Mouse (Mus musculus) heart, adult 18-20 months (tissue): ENCODE measurements around the gene Vangl1. TPM values are rescaled to one million over a fixed set of nuclear protein-coding genes. Genes with fewer than 3 reads are reported as not detected.

Source experiments
- DNase-seq, 2 experiments: peaks; one replicate each; pipeline ENCODE4 v3.0.0; 2021 to 2022; ENCODE audit warnings: mixed read lengths in 1 of 2
- total RNA-seq, 2 experiments: library from RNA; stranded (reverse); gene quantifications; 2 replicates each; pipeline ENCODE4 v1.2.3; 2021

Vangl1 gene
- total RNA-seq, 2 experiments from 2014 or later = 8.6 to 12.3 TPM

DNA sequence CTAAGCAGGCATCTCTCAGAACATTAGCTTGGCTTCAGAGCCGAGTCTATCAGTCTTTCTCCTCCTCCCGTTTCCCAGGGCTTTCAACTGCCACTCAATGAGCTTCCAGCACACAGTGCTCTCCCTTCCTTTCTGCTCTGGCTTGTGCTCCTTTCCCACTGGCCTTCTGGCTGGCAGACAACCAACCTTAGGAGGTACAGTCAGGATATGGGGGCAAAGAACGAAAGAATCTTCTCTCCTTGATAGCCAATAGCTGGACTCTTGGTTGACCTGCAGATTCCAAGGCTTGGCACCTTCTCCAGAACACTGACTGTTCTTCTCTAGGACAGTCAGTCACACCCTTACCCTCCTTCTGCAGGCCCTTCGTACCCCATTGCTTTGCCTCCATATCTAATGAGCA is 5.3 kb downstream of the Vangl1 start:
- DNase-seq = no peak

DNA sequence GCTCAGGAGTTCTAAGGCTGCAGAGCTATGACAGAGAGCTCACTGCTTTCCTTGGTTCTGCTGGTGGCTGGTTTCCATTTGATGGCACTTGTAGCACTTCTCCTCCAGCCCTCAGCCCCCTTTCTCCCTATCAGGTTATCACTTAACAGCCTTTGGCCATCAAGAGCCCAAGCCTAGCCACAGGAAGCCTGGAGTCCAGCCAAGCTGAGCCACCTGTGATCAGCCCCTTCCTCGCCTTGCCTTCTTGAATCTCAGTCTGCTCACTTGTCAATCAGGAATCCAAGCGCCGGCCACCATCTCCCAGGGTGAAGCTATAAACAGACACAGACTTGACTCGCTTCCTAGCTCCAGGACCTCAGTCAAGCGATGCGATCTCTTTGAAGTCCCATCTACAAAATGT is 6.0 kb downstream of the Vangl1 start:
- DNase-seq = no peak

DNA sequence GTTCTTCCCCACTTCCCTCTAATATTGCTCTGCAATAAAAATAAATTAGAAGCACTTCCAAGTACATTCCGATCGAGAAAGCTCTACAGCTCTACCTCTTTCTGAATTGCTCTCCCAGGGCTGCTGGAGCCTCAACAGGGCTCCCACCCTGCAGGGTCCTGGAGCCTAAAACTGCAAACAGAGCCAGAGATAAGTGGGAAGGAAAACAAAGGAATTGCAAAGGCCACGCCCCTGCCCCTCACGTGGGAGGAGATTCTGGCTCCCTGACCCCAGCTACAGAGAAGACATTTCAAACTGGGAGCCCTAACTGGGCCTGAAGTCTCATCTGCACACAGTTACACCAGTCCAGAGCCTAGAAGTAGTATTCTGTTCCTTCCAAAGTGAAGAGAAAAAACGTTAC is 6.7 kb downstream of the Vangl1 start:
- no peak for DNase-seq

DNA sequence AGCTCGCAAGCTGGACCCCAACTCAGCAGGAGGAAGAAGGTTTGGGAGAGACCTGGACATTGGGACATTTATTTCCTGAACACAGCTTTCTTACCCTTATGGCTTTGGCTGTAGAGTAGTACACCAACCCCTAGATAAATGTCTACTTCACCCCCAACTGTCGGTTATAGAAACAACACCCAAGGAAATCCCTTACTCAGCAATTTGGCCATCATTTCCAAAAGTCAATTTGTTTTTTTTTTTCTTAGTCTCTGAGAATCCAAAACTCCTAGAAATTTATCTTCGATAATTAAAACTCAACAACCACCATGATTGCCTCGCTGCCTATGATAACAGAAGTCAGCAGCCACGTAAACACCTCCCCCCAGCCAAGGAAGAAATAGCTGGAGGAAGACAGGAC is 7.3 kb downstream of the Vangl1 start:
- DNase-seq = no peak

DNA sequence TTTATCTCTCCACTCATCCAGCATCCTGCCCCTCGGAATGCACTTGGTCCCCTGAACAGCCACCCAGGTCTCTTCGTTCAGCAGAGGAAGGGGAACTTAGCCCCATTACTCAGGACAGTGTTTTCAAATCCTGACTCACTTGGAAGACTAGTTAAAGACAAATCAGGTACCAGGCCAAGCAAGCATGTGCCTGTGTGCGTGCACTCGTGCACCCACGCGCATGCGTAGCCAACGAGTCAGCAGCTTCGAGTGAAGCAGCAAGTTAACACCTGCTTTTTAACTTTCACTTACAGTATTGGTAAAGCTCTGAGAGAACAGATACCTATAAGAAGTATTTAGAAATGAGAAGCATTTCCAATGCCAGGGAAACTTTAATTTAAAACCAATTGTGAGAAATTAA is 8.3 kb downstream of the Vangl1 start:
- DNase-seq = no peak

DNA sequence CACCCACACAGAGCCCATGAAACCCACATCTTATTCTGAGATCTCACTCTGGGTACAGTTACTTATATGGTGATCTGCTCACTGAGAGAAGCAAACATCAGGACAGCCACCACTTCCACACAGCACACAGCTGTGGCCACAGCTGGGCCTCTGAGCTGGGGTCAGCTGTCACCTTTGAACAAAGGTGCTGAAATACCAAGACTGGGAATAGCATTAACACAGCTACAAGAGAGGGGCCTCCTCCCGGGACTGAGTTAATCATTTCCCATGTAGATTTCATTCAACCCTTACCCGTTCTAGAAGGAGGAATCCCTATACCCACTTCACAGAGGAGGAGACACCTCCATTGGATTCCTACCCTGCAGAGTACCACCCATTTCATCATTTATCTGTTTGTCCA is 8.7 kb downstream of the Vangl1 start:
- no peak for DNase-seq

DNA sequence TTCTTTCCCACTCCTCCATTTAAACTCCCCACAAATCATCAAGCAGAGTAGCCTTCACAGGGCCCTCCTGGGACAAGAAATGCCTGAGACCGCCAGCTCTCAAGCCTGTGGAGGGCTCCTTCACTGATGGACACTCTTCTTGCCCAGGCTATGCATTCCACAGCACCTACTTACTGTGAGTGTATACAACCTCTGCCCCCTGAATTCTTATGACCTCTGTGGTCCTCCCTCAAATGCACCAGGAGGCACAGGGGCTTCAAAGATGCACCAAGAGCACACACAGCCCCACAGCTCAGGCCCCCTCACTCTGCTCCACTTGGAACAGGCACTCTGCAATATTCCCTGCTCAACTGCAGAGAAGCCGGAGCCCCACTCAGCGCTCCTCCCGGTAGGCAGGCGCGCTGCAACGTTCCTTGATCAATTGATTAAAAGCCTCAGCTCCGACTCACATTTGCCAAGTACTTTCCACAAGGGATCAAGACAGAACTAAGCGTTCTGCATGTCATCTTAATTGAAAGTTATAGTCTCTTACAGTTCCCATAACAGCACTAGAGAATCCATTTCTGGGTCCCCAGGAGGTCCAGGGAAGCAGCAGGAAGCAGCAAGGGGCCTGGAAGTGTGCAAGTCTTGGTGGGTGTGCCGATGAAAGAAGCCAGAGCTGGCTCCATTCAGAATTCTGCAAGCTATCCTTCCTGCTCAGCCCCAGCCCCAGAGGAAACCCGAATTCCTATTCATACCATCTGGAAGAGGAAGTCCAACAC is 10.0 kb downstream of the Vangl1 start:
- DNase-seq = peak; percentile 27 to 37

DNA sequence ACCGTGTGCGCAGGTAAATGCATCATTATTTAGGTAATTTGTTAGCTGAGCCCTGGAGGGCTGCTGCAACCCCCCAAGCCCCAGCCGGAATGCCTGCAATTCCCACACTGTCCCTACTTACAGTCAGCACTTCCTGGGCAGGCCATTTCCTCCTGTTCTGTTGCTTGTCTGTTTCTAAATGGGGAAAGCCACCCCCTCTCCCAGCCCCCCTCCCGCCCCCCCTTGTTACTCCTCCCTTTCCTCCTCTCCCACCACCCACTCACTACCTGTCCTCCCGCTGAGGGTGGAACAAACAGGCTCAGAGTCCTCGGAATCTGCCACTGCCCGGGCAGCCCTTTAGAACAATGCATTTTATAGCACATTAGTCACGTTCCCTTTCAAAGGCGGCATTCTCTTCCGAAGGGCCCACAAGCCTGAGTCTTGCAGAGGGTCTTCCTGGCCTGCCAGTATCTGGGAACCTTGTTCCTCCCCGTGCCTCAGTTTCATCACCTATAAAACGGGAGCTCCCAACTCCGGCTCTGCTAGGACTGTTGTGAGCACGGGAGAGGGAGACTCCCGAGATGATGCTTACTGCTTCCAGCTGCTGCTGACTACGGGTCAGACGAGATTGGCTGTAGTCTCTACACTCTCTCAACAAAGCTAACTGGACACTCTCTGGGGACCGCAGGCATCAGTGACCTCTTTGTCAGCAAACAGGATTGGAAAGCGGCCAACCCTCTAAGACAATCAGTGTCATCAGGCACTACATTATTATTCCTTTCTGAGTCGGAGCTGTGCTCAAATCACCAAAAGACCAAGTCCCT is 10.8 kb downstream of the Vangl1 start:
- peak; percentile 49 for DNase-seq

DNA sequence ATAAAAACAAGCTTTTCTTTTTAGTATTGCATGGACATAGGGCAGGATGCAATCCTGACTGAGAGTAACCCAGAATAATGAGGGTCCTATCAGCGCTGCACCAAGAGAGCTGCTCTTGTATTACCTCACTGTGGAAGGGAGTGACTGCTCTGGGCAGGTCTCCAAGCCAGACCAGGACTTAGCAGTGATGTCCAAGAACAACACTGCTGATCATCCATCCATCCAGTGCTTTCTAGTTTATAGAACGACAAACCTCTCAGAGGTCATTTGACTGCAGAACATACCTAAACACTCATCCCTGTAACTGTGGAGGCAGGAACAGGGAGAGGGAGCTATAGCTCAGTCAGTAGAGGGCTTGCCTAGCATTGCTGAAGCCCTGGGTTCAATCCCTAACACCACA is 11.9 kb downstream of the Vangl1 start:
- DNase-seq = peak; percentile 48 to 69

DNA sequence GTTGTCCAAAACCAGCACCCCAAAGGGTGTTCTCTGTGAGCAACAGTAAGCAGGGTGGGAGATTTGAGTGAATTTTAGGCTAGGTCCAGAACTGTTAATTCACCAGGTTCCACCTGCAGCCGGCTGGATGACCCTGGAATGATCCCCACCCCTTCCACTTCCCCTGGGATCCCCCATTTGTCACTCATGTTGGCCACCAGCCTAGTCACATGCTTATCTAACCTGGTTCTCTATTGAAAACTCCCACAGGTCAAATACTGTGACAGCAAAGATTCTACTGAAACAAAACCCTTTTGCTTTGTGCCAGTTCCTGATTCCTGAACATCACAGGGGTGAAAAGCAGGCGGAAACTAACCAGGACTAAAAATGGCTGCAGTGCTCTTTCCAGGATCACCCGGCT is 12.9 kb downstream of the Vangl1 start:
- DNase-seq = peak in 1 of 2 experiments; percentile 25

DNA sequence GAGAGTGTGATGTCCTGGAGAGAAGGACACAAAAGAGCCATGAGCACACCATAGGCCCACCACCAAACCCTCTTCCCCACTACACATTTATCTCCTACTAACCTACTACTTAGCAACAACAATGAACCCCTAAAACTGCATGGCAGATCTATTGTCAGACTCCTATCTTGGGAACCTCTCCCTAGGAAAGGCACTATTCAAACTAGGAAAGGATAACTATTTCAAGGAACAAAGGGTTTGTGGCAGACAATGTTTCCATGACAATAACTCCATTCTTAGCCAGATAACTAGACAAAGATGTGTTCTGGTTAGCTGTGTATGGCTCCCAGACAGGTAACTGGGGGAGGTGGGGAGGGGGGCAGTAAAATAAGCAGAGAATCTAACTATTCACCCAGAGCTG is 13.9 kb downstream of the Vangl1 start:
- DNase-seq = no peak

DNA sequence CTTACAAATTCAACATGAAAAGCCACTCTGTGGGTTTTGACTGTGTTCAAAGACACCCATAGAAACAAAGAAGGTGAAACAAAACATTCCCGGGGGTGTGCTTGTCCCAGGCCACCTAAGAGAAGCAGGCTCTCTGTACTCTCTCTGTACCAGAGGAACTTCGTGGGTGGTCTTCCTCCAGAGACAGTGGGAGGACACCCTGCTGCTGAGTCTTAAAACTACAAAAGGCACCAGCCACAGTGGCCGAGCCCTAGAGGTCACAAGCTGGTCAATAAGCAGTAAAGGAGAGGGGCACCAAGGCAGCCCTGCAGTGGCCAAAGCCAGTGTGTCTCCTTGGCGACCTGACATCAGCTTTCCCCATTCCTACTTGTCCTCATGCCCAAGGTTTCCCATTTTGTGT is 14.5 kb downstream of the Vangl1 start:
- DNase-seq = no peak

DNA sequence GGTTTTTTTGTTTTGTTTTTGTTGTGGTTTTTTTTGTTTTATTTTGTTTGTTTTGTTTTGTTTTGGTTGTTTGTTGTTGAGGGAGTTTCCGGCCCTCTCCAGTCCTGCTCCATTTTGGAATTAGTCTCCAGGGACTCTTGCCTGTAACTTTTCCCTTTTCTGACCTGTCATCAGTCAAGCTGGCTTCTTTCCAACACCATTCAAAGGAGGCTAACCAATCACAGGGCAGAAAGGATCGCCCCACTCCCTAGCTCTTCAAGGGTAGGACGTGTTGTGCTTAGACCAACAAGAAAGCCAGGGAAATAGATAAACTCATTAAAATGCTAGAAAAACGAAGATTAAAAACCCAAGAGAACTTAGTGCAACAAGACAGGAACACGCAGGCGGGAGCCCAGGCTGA is 15.5 kb downstream of the Vangl1 start:
- peak in 1 of 2 experiments; percentile 38 for DNase-seq

DNA sequence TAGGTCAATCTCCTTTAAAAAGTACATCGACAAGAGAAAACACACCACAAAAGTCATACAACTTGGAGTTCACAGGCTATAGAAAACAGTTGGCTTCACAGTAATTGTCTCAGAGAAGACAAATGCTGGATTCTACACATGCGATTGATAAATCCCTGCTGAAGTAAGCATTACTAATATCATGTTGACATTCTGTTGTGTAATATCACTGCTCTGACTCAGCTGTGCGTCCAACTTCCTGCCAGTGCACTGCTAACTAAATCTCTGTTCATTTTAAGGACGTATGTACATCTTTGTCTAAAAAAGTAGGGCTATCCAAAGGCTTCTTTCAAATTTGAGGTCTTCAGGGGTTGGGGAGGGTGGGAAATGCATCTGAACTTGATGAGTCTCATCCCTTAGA is 17.1 kb downstream of the Vangl1 start:
- no peak for DNase-seq

DNA sequence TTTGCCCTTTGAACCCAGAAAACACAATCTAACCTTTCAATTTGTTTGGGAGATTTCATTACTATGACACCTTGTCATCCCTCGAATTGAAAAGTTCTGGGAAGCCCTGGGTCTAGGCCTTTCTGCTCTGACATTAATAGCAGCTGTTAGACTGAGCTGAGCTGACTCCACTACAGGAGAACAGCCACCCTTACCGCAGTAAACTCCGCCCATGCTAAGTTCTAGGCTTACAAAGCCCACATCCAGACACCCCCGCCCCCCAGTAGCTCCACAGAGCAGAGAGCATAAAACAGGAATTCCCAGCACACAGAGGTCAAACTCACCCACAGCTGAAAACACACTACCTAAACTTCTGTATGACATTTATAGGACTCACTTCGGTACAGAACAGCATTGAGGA is 19.8 kb downstream of the Vangl1 start:
- no peak for DNase-seq

DNA sequence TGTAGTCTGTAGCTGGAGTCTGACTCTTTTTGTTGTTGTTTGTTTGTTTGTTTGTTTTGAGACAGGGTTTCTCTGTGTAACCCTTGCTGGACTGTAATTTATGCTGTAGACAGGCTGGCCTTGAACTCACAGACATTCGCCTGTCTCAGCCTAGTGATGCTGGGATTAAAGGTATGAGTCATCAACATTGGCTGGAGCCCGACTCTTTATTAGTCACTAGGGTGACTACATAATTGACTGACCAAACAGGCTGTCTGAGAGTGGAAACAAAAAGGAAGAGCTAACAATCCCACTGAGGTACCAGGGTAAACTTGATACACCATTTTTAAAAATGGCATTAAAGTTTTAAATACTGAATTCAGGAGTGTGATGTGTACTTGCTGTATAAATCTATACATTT is 21.9 kb downstream of the Vangl1 start:
- DNase-seq = no peak

DNA sequence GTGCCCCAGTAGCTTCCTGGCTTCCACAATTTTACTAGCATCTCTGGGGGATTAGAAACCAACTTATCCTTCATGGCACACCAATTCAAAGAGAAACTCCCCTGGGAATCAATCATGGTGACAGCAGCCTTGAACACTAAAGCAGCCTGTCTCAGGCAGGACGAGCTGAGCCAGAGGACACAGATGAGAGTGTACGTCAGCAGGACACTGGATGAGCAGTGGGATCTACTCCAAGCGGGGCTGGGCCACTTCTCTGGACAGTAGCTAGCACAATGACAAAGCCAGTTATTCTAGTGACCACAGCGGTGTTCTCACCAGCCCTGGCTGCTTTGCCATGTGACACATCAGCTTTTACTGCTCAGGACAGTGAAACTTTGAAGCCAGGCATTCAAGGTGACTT is 23.3 kb downstream of the Vangl1 start:
- DNase-seq = no peak

DNA sequence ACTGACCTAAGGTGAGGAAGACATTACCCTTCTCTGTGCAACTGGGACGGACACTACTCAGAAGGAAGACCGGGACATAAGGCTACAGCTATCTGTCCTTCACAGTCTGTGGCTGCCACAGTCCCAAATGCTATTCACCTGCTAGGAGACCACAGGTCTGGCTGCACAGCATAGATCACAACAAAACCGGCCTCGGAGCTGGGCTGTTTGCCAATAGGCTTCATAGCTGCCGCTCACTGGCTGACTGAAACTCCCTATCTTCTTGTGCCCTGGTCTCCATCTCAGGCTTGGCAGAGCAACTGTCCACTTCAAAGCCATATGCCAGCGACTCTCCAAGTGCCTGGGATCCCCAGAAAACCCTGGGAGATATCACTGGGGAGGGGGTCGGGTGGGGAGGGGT is 23.7 kb downstream of the Vangl1 start:
- DNase-seq = peak; percentile 65 to 68

DNA sequence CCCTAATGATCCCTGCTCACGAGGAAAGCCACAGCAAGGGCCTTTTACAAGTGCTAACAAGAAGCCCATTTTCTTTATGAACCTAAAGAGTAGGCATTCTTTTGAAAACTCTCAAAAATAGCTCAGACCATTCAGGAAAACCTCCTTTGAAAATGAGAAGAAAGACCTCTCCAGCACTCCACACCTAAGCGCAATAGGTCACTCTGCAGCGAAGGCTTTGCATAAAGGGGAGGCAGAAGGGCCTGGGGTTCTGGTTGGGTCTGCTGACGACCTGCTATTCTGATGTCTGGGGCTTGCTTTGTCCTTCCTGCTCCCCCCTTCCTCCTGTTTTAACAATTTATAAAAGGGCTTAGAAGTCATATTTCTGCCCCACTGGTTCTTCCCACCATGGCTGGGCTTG is 24.6 kb downstream of the Vangl1 start:
- DNase-seq = no peak

DNA sequence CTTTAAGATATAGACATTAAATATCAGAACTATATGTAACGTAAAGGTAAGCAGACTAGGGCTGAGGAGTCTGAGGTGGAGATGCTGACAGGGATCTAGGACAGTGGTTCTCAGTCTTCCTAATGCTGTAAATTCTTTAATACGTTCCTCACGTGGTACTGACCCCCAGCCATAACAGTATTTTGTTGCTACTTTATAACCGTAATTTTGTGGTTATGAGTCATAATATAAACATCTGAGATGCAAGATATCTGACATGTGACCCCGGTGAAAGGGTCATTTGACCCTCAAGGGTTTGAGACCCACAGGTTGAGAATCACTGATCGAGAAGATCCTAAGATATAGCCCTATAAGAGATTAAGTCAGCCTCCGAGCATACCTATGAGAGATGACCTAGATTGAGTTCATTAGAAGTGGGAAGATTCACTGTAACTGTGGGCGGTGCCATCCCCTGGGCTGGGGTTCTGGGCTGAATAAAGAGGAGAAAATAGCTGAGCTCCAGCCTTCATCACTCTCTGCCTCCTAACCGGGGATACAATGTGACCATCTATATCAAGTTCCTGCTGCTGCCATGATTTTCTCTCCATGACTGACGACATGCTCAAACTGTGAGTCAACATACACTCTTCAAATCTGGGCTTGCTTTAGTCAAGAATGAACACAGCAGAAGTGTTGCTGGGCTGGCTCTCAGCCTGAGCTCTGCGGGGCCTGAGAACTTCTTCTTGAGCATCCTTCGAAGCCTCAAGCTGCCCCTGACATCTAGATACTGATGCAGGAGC is 26.5 kb downstream of the Vangl1 start:
- DNase-seq = no peak

DNA sequence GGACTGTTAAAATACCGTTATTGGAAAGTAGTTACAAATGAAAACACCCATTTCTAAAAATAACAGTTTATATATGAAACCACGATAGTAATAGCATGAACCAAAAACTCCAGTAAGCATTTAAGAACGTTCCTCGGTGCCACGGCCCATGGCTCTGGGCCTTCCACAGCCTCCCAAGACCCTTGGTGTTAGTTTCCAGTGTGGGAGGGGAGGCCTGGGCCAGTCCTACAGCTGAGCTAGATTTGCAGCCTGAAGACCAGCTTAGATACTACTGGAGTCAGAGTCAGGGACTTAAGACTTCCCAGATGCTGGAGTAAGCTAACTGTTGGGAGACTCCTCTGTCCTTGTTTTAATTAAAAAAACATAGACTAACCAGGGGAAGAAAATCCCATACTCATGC is 28.4 kb downstream of the Vangl1 start:
- no peak for DNase-seq

DNA sequence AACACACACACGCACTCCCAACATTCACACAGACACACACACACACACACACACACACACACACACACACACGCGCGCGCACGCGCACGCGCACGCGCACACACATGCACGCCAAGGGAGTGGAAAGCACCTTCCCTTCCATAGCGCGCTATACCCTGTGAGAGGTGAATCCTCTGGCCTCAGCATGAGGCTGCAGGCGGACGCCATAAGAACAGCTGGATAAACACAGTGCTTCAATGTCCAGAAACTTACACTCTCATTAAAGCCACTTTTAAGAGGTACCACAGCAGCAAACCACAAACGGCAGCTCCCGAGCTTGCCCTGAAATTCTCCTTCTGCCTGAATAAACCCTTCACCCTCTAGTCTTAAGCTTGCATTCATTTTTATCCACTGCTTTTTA is 28.8 kb downstream of the Vangl1 start:
- DNase-seq = no peak
